Mouse (Mus musculus) testis, postnatal 14 days (tissue): Measurements from ENCODE around the gene Ap3m1.
A peak's percentile ranks its signal among the peaks of the same experiment; 100 is the strongest.
"Not testable (repeated sequence)": the region's sequence is repeated elsewhere in the genome, so short reads cannot be mapped to it uniquely, and the experiment has no call there.

Source experiments
- DNase-seq: peaks from one replicate; pipeline ENCODE4 v3.0.0; 2021; ENCODE audit warnings: low spot score

The Ap3m1 gene

GRCm38 (mm10) chr14:21052112-21052780, at the start of gene Ap3m1, which contains the start of gene Adk:
Ap3m1 (minus strand) TSS chr14:21052508.
Adk (plus strand) TSS chr14:21052574.
- DNase-seq = peak; percentile 95

GRCm38 (mm10) chr14:21101562-21101961, 49.3 kb upstream of the Ap3m1 start:
- DNase-seq = no peak

- DNase-seq = no peak
These were observed 48.6 kb upstream of the Ap3m1 start for GRCm38 (mm10) chr14:21100876-21101275.

GRCm38 (mm10) chr14:21099371-21099770, 47.1 kb upstream of the Ap3m1 start:
- no peak for DNase-seq

GRCm38 (mm10) chr14:21096689-21097088, 44.4 kb upstream of the Ap3m1 start:
- DNase-seq = no peak

- DNase-seq = no peak
These were observed 44.0 kb upstream of the Ap3m1 start for GRCm38 (mm10) chr14:21096279-21096678.

- DNase-seq = not testable (repeated sequence)
These were observed 41.9 kb upstream of the Ap3m1 start for GRCm38 (mm10) chr14:21094161-21094560.

GRCm38 (mm10) chr14:21090930-21091486, 38.7 kb upstream of the Ap3m1 start:
- DNase-seq = no peak

- DNase-seq = no peak
These were observed 38.1 kb upstream of the Ap3m1 start for GRCm38 (mm10) chr14:21090400-21090799.

GRCm38 (mm10) chr14:21088731-21089130, 36.4 kb upstream of the Ap3m1 start:
- DNase-seq = no peak

GRCm38 (mm10) chr14:21087390-21088060, 35.2 kb upstream of the Ap3m1 start:
- no peak for DNase-seq

- DNase-seq = no peak
These were observed 34.6 kb upstream of the Ap3m1 start for GRCm38 (mm10) chr14:21086827-21087351.

GRCm38 (mm10) chr14:21086106-21086505, 33.8 kb upstream of the Ap3m1 start:
- no peak for DNase-seq

- no peak for DNase-seq
These were observed 33.4 kb upstream of the Ap3m1 start for GRCm38 (mm10) chr14:21085666-21086065.

- DNase-seq = no peak
These were observed 30.5 kb upstream of the Ap3m1 start for GRCm38 (mm10) chr14:21082823-21083222.

- no peak for DNase-seq
These were observed 26.2 kb upstream of the Ap3m1 start for GRCm38 (mm10) chr14:21078511-21078910.

- DNase-seq = no peak
These were observed 25.6 kb upstream of the Ap3m1 start for GRCm38 (mm10) chr14:21077939-21078338.

- DNase-seq = peak; percentile 36
These were observed 24.3 kb upstream of the Ap3m1 start for GRCm38 (mm10) chr14:21076501-21077194.

GRCm38 (mm10) chr14:21075751-21076500, 23.6 kb upstream of the Ap3m1 start:
- peak; percentile 90 for DNase-seq

- no peak for DNase-seq
These were observed 22.4 kb upstream of the Ap3m1 start for GRCm38 (mm10) chr14:21074398-21075320.

- no peak for DNase-seq
These were observed 21.7 kb upstream of the Ap3m1 start for GRCm38 (mm10) chr14:21073981-21074380.
